15 mouse cellular contexts compared by ENCODE assay signal in the genomic region with DNA sequence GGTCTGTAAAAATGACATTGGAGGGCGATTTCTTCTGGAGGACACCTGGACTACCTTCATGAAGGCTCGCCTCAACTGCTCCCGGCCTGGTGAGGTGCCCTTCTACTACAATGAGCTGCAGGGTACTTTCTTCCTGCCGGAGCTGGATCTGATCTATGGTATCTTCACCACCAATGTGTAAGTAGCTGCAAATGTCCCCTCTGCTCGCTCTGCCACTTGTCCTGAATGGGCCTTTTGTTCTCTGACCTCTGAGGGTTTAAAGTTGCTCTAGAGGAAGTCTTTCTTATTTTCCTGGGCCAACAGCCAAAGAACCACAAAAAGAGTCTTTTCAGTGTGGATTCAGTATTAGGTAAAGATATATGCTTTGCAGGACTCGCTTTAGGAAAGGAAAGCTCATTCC.
DNase-seq lines count a peak whose midpoint lies in the region; ATAC-seq and TF ChIP-seq lines count a peak whose summit lies in the region.
"Had no signal": no experiment of that assay in that cellular context is flagged by ENCODE, and none has a peak within 500 bp of the region (broad histone marks: within the 10 kb centered on the region; RNA-seq: fewer than 3 reads in every experiment).

No protein-coding gene starts in this region.

- no peak for TF ChIP-seq POLR2A in testis, adult 2 months (IDR thresholded peaks at IDR 0.05; ENCODE audit: control insufficient read depth, low read depth, low read length)

- no peaks in the 10 kb centered on the region for H3K36me3 ChIP-seq in heart, embryonic 11.5 days (ENCODE audit: control insufficient read depth, insufficient read depth, low read length)
- H3K36me3 ChIP-seq in kidney, embryonic 15.5 days, result no peaks in the 10 kb centered on the region
- H3K36me3 ChIP-seq in testis, adult 2 months (ENCODE audit: control insufficient read depth, insufficient read depth, low read length), result no peaks in the 10 kb centered on the region
- H3K36me3 ChIP-seq: embryonic facial prominence, embryonic 15.5 days; forebrain, embryonic 12.5 days; G1E; neural tube, embryonic 15.5 days had no signal

- ATAC-seq in heart, embryonic 11.5 days (replicated peaks; ENCODE audit: insufficient number of reproducible peaks, low FRiP score, low TSS enrichment), result no peak
- no peak for ATAC-seq in kidney, embryonic 15.5 days (replicated peaks; ENCODE audit: low FRiP score)

- DNase-seq in heart, adult 11 months, result peak; percentile 87
- DNase-seq in kidney, adult 9 months, result peak; percentile 13
- DNase-seq in testis, postnatal 10 days (ENCODE audit: low spot score), result no peak
- no peak for DNase-seq in left cerebral cortex, postnatal 25 days (ENCODE audit: low spot score in 2 of 2)
- DNase-seq in ovary, postnatal 10 days (ENCODE audit: low spot score), result no peak
- DNase-seq: adrenal gland, postnatal 25 days; cerebellum, postnatal 10 days; thymus, adult 18-20 months had no signal

- H3K27ac ChIP-seq in heart, embryonic 11.5 days (ENCODE audit: low read depth, low read length), result no peak overlapping the region
- H3K27ac ChIP-seq in kidney, embryonic 15.5 days, result no peak overlapping the region
- 0 out of 2 replicates have a peak overlapping the region, but pooled peaks have one; percentile 5 for H3K27ac ChIP-seq in testis, adult 2 months (ENCODE audit: control insufficient read depth, insufficient read depth, low read depth, low read length)
- H3K27ac ChIP-seq: embryonic facial prominence, embryonic 15.5 days; forebrain, embryonic 12.5 days; neural tube, embryonic 15.5 days had no signal

- no peak for TF ChIP-seq CTCF in testis, adult 2 months (IDR thresholded peaks at IDR 0.05; ENCODE audit: control insufficient read depth, insufficient read depth, insufficient replicate concordance, low read depth, low read length)

- H3K9me3 ChIP-seq in heart, embryonic 11.5 days (replicated peaks; ENCODE audit: control insufficient read depth, low read length), result no peaks in the 10 kb centered on the region
- H3K9me3 ChIP-seq in kidney, embryonic 15.5 days (replicated peaks), result no peaks in the 10 kb centered on the region
- H3K9me3 ChIP-seq: embryonic facial prominence, embryonic 15.5 days; forebrain, embryonic 12.5 days; G1E; neural tube, embryonic 15.5 days had no signal

- intact Hi-C loops in left cerebral cortex, postnatal 25 days (cut with DNase I), result loop anchor here (10.0 kb wide), 1 partner anchor 948 kb away; no protein-coding TSS in a partner anchor

- H3K27me3 ChIP-seq in heart, embryonic 11.5 days (ENCODE audit: control insufficient read depth, insufficient read depth, low read length), result no peaks in the 10 kb centered on the region
- H3K27me3 ChIP-seq in kidney, embryonic 15.5 days, result no peaks in the 10 kb centered on the region
- no peaks in the 10 kb centered on the region for H3K27me3 ChIP-seq in testis, adult 2 months (ENCODE audit: control insufficient read depth, insufficient read depth, low read length)
- H3K27me3 ChIP-seq: embryonic facial prominence, embryonic 15.5 days; neural tube, embryonic 15.5 days had no signal

- H3K4me1 ChIP-seq in heart, embryonic 11.5 days (ENCODE audit: control insufficient read depth, insufficient read depth, low read length), result no peaks in the 10 kb centered on the region
- no peaks in the 10 kb centered on the region for H3K4me1 ChIP-seq in kidney, embryonic 15.5 days
- H3K4me1 ChIP-seq in testis, adult 2 months (ENCODE audit: control insufficient read depth, insufficient read depth, low read length), result no peaks in the 10 kb centered on the region
- H3K4me1 ChIP-seq: embryonic facial prominence, embryonic 15.5 days; forebrain, embryonic 12.5 days had no signal

- no peak overlapping the region for H3K9ac ChIP-seq in heart, embryonic 11.5 days (ENCODE audit: low read depth, low read length)
- H3K9ac ChIP-seq in kidney, embryonic 15.5 days, result no peak overlapping the region
- H3K9ac ChIP-seq: embryonic facial prominence, embryonic 15.5 days; forebrain, embryonic 12.5 days; neural tube, embryonic 15.5 days had no signal

- H3K4me3 ChIP-seq in heart, embryonic 11.5 days (ENCODE audit: low read depth, low read length), result no peak overlapping the region
- no peak overlapping the region for H3K4me3 ChIP-seq in kidney, embryonic 15.5 days (replicated peaks)
- H3K4me3 ChIP-seq in testis, adult 2 months (ENCODE audit: control insufficient read depth, low read depth, low read length), result no peak overlapping the region
- H3K4me3 ChIP-seq: embryonic facial prominence, embryonic 15.5 days; forebrain, embryonic 12.5 days; neural tube, embryonic 15.5 days had no signal

- WGBS in heart, embryonic 11.5 days (ENCODE audit: insufficient replicate concordance), result 58% methylated on average over 6 of the region's 6 CpGs
- 51% methylated on average over 6 of the region's 6 CpGs for WGBS in kidney, embryonic 15.5 days

- H3K4me2 ChIP-seq in heart, embryonic 11.5 days, result no peak overlapping the region
- H3K4me2 ChIP-seq in kidney, embryonic 15.5 days, result no peak overlapping the region
- H3K4me2 ChIP-seq: embryonic facial prominence, embryonic 15.5 days; forebrain, embryonic 12.5 days; neural tube, embryonic 15.5 days had no signal

Comparison
In these comparisons a context has a peak if more than half of its experiments do, and no peak if none do; other contexts are left out.
1. DNase-seq: peak in heart, adult 11 months (single experiment) and kidney, adult 9 months (single experiment); none in testis, postnatal 10 days (single experiment), left cerebral cortex, postnatal 25 days (0 of 2) and ovary, postnatal 10 days (single experiment).